Mouse (Mus musculus) cerebellum, postnatal 4 days (tissue): ENCODE measurements around the gene Mafb.

ENCODE experiments used
- DNase-seq, 2 experiments: peaks; one replicate each; pipeline ENCODE4 v3.0.0; 2022; ENCODE audit warnings: low spot score in 2 of 2, mixed read lengths in 1 of 2

Mafb gene

DNA sequence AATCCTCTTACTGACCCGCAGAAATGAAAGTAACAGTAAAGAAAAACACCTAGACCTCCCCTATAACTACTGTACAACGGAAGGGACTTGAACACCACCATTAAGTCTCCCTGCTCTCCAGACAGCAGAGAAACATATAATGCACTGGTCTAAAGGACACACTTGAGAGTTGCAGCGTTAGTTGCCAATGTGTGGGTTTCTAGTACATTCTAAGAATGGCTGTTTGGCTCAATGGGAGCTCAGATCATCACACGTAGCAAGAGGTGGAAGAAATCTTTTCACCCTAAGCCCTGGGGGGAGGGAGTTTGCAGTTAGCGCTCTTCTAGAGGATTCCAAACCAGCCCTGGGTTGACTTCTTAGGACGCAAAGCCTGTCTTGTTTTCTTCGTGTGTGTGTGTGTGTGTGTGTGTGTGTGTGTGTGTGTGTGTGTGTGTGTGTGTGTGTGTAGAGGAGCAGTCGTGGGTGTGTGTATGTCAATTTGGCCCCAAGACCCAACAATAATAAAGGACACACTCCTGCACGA is 2.7 kb downstream of the Mafb start:
- DNase-seq = no peak

- DNase-seq = no peak
These were observed 3.7 kb downstream of the Mafb start for GRCm38 (mm10) chr2:160363201-160363600.

DNA sequence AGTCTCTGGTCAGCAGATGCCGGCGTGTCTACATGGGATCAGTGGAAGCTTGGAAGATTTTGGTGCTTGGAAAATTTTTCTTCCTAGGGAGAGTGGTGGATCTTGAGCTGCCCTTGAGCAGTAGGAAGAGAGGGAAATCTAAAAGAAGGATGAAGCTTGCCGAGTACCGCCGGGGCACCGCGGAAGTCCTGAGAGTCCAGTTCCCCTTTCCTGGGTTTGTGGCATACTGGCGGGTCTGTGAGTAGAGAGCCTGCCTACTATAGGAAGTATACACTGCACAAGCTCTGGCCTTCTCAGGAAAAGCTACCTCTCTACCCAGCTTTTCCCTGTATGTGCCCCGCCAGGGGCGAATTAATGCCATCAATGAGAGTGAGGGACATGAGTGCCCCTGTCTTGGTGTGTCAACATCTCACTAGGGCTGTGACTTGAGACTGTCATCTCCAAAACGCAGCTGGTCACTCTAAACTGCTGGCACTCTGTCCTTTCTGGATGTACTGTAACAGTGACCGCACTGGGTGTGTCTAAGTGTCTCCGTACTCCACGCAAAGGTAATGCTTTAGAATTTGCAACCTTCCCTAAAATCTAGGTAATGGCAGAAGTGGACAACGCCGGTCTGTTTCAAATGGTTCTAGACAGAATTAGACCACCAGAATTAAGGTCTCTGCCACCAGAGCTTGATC is 5.3 kb downstream of the Mafb start:
- DNase-seq = no peak

DNA sequence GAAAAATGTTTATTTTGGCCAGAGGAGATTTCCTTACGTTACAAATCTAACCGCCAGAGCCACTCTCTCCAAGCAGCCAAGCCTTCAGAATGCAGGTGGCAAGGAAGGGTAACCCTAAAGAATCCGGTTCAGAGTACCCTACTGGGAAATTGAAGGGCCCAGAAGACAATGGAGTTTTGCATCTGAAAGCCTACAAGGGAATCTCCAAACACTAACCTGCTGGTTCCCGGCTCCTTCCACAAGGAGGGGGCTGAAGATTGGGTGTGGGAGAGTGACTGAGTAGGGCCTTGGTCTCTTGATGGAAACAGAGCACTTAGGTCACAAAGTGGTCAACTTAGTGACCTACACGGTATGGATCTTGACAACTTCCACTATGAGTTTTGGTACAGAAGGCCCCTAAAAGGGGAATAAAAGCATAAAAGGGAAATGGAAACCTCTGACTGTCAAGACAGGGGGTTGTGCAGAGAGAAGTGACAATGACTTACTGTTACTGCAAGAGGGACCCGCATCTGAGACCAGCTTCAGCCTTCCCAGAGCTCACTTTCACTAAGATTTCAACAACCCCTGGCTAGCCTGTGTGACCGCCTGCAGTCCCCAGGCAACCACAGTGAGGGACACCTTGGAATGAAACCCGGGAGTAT is 6.5 kb downstream of the Mafb start:
- DNase-seq = no peak

DNA sequence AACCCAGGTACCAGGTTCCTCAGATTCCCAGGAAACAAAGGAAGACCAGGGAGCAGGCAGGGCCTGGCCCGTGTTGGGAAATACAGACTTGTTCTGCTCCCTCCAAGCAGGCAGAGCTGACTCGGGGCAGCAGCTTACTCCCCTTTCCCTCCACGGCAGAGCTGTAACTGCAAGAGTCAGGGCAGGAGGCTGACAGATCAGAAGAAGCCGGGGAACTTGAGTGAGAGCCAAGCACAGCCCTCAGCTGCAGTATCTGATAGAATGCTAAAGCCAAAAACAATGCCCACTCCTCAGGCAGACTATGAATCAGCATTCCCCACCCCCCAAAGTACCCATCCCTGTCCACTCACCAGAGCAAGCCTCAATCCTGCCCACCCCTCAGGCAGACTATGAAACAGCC is 8.0 kb downstream of the Mafb start:
- no peak for DNase-seq

GRCm38 (mm10) chr2:160357442-160357841 is 9.4 kb downstream of the Mafb start:
- no peak for DNase-seq

GRCm38 (mm10) chr2:160356132-160356531 is 10.7 kb downstream of the Mafb start:
- no peak for DNase-seq

DNA sequence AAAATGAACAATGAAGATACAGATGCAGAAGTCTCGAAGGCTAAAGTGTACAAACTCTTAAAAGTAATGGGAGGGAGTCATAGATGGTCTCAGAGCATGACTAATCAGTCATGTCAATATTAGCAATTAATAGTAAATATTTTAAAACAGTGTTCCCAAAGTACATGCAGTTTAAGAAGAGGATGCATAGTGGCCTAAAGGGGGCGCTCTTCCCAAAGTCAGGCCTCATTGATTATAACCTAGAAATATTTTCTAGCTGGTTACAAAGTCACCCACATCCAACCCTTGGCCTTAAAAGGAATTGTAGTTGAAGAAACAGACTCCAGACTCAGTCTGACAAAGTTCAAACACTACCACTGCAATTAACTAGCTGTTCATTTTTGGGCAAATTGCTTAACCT is 12.5 kb downstream of the Mafb start:
- DNase-seq = no peak

- DNase-seq = no peak
These were observed 13.3 kb downstream of the Mafb start for GRCm38 (mm10) chr2:160353581-160353980.

GRCm38 (mm10) chr2:160351038-160351574 is 15.8 kb downstream of the Mafb start:
- no peak for DNase-seq

- no peak for DNase-seq
These were observed 17.3 kb downstream of the Mafb start for GRCm38 (mm10) chr2:160349578-160349977.

DNA sequence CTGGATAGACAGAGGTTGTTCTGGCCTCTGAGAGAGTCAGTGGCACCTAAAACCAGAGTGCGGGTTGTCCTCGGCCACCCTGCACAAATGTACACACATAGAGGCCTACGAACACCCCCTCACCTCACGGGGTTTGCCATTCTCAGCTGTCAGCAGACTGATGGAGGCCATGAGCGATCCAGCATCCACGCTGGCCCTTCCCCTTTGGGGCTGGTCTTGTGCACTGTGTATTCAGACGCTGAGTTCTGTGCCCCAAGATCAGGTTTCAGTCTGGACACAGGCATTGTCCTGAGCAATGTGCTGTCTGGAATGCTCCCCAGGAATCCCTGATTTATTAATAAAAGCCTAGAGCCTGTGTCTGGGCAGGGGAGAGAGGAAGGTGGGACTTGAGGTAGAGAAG is 18.1 kb downstream of the Mafb start:
- no peak for DNase-seq

DNA sequence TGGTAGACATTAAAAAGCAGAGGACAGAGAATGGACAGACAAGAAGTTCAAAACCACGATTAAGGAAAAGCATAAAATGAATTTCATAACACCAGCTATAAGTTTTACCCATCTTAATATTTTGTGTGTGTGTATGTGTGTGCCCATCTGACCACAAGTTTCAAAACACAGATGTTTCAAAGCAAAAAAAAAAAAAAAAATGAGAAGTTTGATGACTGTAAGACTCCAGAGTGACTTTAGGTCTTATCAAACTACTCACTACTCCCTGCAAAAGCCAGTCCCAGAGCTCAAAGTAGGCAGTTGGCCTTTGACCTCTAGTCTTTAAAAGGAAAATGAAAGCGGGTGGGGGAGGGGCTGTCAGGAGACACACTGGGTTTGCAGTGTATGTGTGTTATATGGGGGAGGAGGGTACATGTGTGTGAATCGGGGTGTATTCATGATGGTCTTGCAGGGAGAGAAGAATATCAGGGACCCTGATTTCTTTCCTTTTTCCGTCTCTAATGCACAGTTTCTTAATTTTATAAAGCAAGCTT is 18.7 kb downstream of the Mafb start:
- no peak for DNase-seq

DNA sequence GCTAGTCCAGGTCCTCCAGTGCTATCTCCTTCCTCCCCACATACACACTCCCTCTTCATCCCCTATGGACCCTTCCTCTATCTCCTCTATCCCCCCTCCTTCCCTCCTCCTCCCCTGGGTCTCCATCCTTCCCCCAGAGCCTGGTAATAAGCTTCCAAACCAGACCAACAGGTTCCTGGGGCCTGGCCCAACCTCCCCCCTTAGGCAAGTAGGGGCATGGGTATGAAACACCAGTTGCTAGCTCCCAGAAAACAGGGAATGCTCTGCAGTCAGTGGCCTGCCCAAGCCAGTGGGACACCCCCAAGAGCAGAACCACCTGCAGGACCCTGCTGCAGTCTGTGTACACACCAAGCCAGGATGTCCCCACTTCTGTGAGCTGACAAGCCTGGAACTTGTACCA is 21.2 kb downstream of the Mafb start:
- no peak for DNase-seq

DNA sequence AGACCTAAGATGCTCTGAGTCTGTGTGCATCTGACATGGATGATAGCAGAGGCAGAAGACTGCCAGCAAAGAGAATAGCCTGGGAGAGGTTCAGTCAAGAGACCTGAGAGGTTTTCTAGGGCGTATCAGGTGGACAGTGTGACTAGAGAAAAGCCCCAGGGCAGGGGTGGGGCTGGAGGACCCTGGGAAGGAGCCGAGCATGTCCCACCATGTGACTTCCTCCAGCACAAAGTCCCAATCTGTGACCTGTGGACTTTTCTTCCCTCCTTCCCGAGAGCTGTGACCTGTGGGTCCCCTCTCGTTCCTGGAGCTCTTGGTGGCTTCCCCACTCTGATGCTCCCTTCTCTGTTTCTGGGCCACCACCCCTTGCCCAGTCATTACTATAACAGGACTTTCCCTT is 26.7 kb downstream of the Mafb start:
- DNase-seq = no peak

GRCm38 (mm10) chr2:160339595-160339994 is 27.3 kb downstream of the Mafb start:
- no peak for DNase-seq

GRCm38 (mm10) chr2:160336053-160336452 is 30.8 kb downstream of the Mafb start:
- DNase-seq = no peak

DNA sequence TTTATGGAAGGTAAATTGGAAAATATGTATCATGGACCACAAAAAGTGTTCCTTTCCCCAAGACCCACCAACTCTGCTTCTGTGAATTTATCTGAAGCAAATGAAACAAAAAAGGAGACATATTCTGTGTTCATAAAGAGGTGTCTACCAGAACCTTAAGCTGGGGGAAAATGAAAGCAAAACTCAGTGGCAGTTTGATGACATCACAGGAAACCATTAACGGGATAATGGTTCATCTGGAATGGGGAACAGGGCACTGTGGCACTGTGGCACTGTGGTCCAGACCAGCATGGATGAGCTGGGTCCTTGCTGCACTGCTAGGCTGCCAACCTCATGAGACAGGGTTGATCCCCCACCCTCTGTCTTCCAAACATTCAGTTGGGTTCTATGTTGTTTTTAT is 31.8 kb downstream of the Mafb start:
- no peak for DNase-seq

DNA sequence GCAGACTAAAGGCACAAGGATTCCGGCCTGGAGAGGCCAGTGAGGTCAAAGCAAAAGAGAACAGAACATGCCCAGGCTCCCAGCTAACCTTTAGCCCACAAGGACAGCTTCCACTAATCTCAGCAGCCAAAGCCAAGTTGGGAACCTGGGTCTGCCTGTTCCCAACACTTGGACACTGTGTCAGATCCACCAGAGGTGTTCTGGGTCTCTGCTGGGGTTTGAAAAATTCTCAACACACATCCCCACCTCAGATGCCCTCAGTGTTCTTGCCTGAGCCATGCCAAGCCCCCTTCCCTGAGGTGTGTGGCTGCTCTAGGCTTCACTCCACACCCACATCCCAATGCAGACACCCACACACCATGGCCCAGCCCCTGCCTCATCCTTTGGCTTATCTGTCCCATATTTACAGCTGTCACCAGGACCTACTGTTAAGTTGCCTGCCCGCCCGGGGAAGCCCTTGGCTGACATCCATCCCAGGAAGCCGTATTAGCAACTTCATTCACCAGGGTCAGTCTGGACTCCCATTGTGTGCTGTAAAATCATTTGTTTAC is 32.7 kb downstream of the Mafb start, which contains the start of gene Gm826:
Gene Gm826, minus strand, starts transcription at position 52 of the 551 bp plus-strand sequence.
- DNase-seq = no peak

- no peak for DNase-seq
These were observed 34.1 kb downstream of the Mafb start for GRCm38 (mm10) chr2:160332516-160333325.

GRCm38 (mm10) chr2:160328886-160329285 is 38.0 kb downstream of the Mafb start:
- DNase-seq = peak in 1 of 2 experiments; percentile 7

DNA sequence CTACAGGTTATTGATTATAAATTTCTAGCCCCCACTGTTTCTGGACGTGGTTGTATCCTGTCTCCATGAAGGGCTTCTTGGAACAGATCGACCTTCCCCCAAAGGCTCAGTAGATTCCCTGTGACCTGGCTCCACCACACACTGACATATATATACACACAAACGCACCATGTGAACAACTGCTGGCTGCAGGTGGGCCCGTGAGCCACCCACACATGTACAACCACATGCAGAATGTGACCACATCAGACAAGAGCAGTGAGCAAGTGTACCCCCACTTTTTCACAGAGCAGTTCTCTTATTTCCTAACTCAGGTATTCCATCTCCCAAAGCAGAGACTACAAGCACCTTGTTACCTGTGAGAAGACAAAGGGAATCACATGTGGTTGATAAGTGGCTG is 39.1 kb downstream of the Mafb start:
- DNase-seq = no peak
